Mouse (Mus musculus) heart, postnatal 0 days (tissue): ENCODE results near the gene Pdzrn4.

Experiments used
- CTCF ChIP-seq: IDR thresholded peaks from 2 replicates; pipeline ENCODE4 v1.5.1; 2016; ENCODE audit warnings: antibody characterized with exemption, control low read depth, low read depth
- EP300 ChIP-seq: IDR thresholded peaks from 2 replicates; pipeline ENCODE4 v1.6.1; 2016; ENCODE audit warnings: antibody characterized with exemption, low read depth

GRCm38 (mm10) chr15:92415323-92415722 lies 18.6 kb downstream of the Pdzrn4 start:
- no peak for TF ChIP-seq EP300
- TF ChIP-seq CTCF: no peak
